Mouse (Mus musculus) C2C12 (cell line): ENCODE measurements around the gene Itpkb.

Experiments used
- CEBPB ChIP-seq: IDR thresholded peaks from one replicate; pipeline ENCODE4 v1.6.1; 2011; ENCODE audit warnings: low read depth, mild to moderate bottlenecking, control low read depth, moderate library complexity
- CTCF ChIP-seq: IDR thresholded peaks from one replicate; pipeline ENCODE4 v1.5.1; 2011; ENCODE audit not compliant: control insufficient read depth, insufficient read depth, insufficient read length
- MAX ChIP-seq: IDR thresholded peaks from one replicate; pipeline ENCODE4 v1.6.1; 2011; ENCODE audit warnings: mild to moderate bottlenecking, control low read depth

GRCm38 (mm10) chr1:180347059-180347458 is 16.8 kb downstream of the Itpkb start:
- no peak for TF ChIP-seq CTCF
- TF ChIP-seq CEBPB, result no peak
- TF ChIP-seq MAX, result no peak
